Mouse (Mus musculus) CH12.LX (cell line): ENCODE data around the gene Dnm3. TPM values are rescaled to one million over a fixed set of nuclear protein-coding genes. Genes with fewer than 3 reads are reported as not detected.

Experiments used
- DNase-seq: peaks from one replicate; pipeline ENCODE4 v3.0.0-alpha.2; 2013; ENCODE audit errors: extremely low read depth
- H3K27ac ChIP-seq: 2 replicates; pipeline ENCODE4 v1.5.1; 2012; ENCODE audit warnings: low read depth, mild to moderate bottlenecking, control low read depth, moderate library complexity; ENCODE audit not compliant: insufficient read depth
- H3K27me3 ChIP-seq: replicated peaks from 2 replicates; pipeline ENCODE3; 2012; ENCODE audit warnings: inconsistent platforms
- H3K36me3 ChIP-seq, 2 experiments: replicated peaks in 1 of 2; 2 replicates each; pipeline versions ENCODE3 to v1.6.1; 2012; ENCODE audit warnings: inconsistent platforms in 1 of 2, low read length in 1 of 2, mild to moderate bottlenecking in 1 of 2, mixed read lengths in 1 of 2, moderate library complexity in 1 of 2; ENCODE audit not compliant: control insufficient read depth in 1 of 2, insufficient read depth in 1 of 2
- H3K4me1 ChIP-seq, 2 experiments: 2 replicates each; pipeline ENCODE4 v1.6.1; 2012; ENCODE audit warnings: inconsistent platforms in 1 of 2, moderate library complexity in 1 of 2; ENCODE audit not compliant: insufficient read depth in 2 of 2, control insufficient read depth in 1 of 2
- H3K4me2 ChIP-seq: 2 replicates; pipeline ENCODE4 v1.6.1; 2012; ENCODE audit warnings: low read depth, mild to moderate bottlenecking, control low read depth; ENCODE audit not compliant: poor library complexity, insufficient read depth, severe bottlenecking
- H3K4me3 ChIP-seq, 3 experiments: fragments of 150-350 bp in 1 of 3; sonication (generic) in 1 of 3; replicated peaks in 1 of 3; 2 replicates each; pipeline versions ENCODE3 to v1.5.1; 2011 to 2012; ENCODE audit warnings: low read depth in 2 of 3, low read length in 2 of 3, mild to moderate bottlenecking in 2 of 3, moderate library complexity in 2 of 3, control low read depth in 1 of 3, improper control_type of control experiment in 1 of 3, inconsistent platforms in 1 of 3, mixed read lengths in 1 of 3; ENCODE audit not compliant: poor library complexity in 1 of 3
- H3K79me2 ChIP-seq: replicated peaks from 2 replicates; pipeline ENCODE4 v1.6.1; 2012; ENCODE audit warnings: mild to moderate bottlenecking, moderate library complexity; ENCODE audit not compliant: control insufficient read depth, poor library complexity, insufficient read depth, severe bottlenecking; ENCODE audit errors: extremely low read depth
- H3K9ac ChIP-seq: 2 replicates; pipeline ENCODE4 v1.6.1; 2012; ENCODE audit warnings: low read depth, mild to moderate bottlenecking, control low read depth, moderate library complexity; ENCODE audit not compliant: insufficient read depth
- H3K9me3 ChIP-seq: replicated peaks from 2 replicates; pipeline ENCODE3; 2012; ENCODE audit warnings: low read length, inconsistent platforms, mixed read lengths
- BHLHE40 ChIP-seq: IDR thresholded peaks from 2 replicates; pipeline ENCODE4 v1.6.1; 2011; ENCODE audit warnings: mild to moderate bottlenecking, low read depth, low read length, improper control_type of control experiment
- CTCF ChIP-seq, 2 experiments: IDR thresholded peaks in 1 of 2; conservative IDR thresholded peaks in 1 of 2; 2 replicates each; pipeline ENCODE4 v1.5.1; 2011 to 2012; ENCODE audit warnings: low read depth in 2 of 2, low read length in 2 of 2, improper control_type of control experiment in 1 of 2, inconsistent platforms in 1 of 2, mild to moderate bottlenecking in 1 of 2, moderate library complexity in 1 of 2
- ELF1 ChIP-seq: IDR thresholded peaks from 2 replicates; pipeline ENCODE4 v1.6.1; 2014; ENCODE audit warnings: low read depth, mild to moderate bottlenecking, inconsistent platforms, low read length, improper control_type of control experiment
- EP300 ChIP-seq: IDR thresholded peaks from 2 replicates; pipeline ENCODE4 v1.6.1; 2011; ENCODE audit warnings: low read length, improper control_type of control experiment
- ETS1 ChIP-seq: conservative IDR thresholded peaks from 2 replicates; pipeline ENCODE4 v1.6.1; 2012; ENCODE audit warnings: low read depth, mild to moderate bottlenecking, inconsistent platforms, low read length, improper control_type of control experiment, moderate library complexity
- GABPA ChIP-seq: IDR thresholded peaks from 2 replicates; pipeline ENCODE4 v1.6.1; 2012; ENCODE audit warnings: low read depth, low read length, improper control_type of control experiment, inconsistent platforms; ENCODE audit not compliant: insufficient replicate concordance
- IRF4 ChIP-seq: IDR thresholded peaks from 2 replicates; pipeline ENCODE4 v1.6.1; 2014; ENCODE audit warnings: low read depth, mild to moderate bottlenecking, inconsistent platforms, low read length, improper control_type of control experiment
- JUND ChIP-seq: conservative IDR thresholded peaks from 2 replicates; pipeline ENCODE4 v1.6.1; 2011; ENCODE audit warnings: low read depth, low read length, improper control_type of control experiment
- MAX ChIP-seq: IDR thresholded peaks from 2 replicates; pipeline ENCODE4 v1.6.1; 2011; ENCODE audit warnings: low read length, improper control_type of control experiment
- MEF2A ChIP-seq: IDR thresholded peaks from 2 replicates; pipeline ENCODE4 v1.6.1; 2014; ENCODE audit warnings: low read depth, mild to moderate bottlenecking, inconsistent platforms, low read length, improper control_type of control experiment, borderline replicate concordance
- MXI1 ChIP-seq: IDR thresholded peaks from 2 replicates; pipeline ENCODE4 v1.6.1; 2011; ENCODE audit warnings: mild to moderate bottlenecking, low read depth, low read length, improper control_type of control experiment
- POLR2A ChIP-seq: IDR thresholded peaks from 2 replicates; pipeline ENCODE4 v1.6.1; 2011; ENCODE audit warnings: low read depth, mild to moderate bottlenecking, improper control_type of control experiment, low read length
- RCOR1 ChIP-seq: conservative IDR thresholded peaks from 2 replicates; pipeline ENCODE4 v1.6.1; 2012; ENCODE audit warnings: low read depth, mild to moderate bottlenecking, inconsistent platforms, low read length, improper control_type of control experiment
- SIN3A ChIP-seq: IDR thresholded peaks from 2 replicates; pipeline ENCODE4 v1.6.1; 2012; ENCODE audit warnings: low read length, improper control_type of control experiment, inconsistent platforms
- TCF12 ChIP-seq: IDR thresholded peaks from 2 replicates; pipeline ENCODE4 v1.6.1; 2014; ENCODE audit warnings: low read depth, mild to moderate bottlenecking, inconsistent platforms, low read length, improper control_type of control experiment
- UBTF ChIP-seq: IDR thresholded peaks from 2 replicates; pipeline ENCODE4 v1.6.1; 2012; ENCODE audit warnings: low read depth, mild to moderate bottlenecking, inconsistent platforms, low read length, improper control_type of control experiment, moderate library complexity
- USF1 ChIP-seq: IDR thresholded peaks from 2 replicates; pipeline ENCODE4 v1.6.1; 2014; ENCODE audit warnings: low read depth, mild to moderate bottlenecking, inconsistent platforms, low read length, improper control_type of control experiment
- USF2 ChIP-seq: conservative IDR thresholded peaks from 2 replicates; pipeline ENCODE4 v1.6.1; 2011; ENCODE audit warnings: low read depth, low read length, improper control_type of control experiment
- ZNF384 ChIP-seq: IDR thresholded peaks from 2 replicates; pipeline ENCODE4 v1.6.1; 2012; ENCODE audit warnings: low read depth, low read length, improper control_type of control experiment, inconsistent platforms
- dilution Hi-C: fragments of 300-500 bp; cut with MboI; formaldehyde crosslinking; loops from 2 replicates; pipeline ENCODE4 v1.14.3; 2020; ENCODE audit warnings: low sequenced_read_pairs; ENCODE audit not compliant: extremely low pct_unique_long_range_greater_than_20kb, extremely low pct_ligation_motif_present
- in situ Hi-C: fragments of 300-500 bp; cut with MboI; formaldehyde crosslinking; loops from 3 replicates; pipeline ENCODE4 v1.14.3; 2019; ENCODE audit warnings: low sequenced_read_pairs, low pct_ligation_motif_present, low pct_unique_long_range_greater_than_20kb, mixed read lengths
- polyA plus RNA-seq: library from polyadenylated mRNA; unstranded; fragments of >175 nt; gene quantifications from 2 replicates; pipeline ENCODE4 v1.2.1, GENCODE M21; 2012; ENCODE audit warnings: low read depth; ENCODE audit not compliant: insufficient read length
- total RNA-seq, 2 experiments: library from RNA; depleted of rRNA; stranded (reverse); fragments of 300-350 nt in 1 of 2; fragments of >200 nt in 1 of 2; gene quantifications; 2 replicates each; pipeline ENCODE4 v1.2.3; 2012 to 2014

Gene Dnm3
- total and polyA plus RNA-seq, 3 experiments, result 3.6 to 9.5 (median 6.9) TPM

GRCm38 (mm10) chr1:162188744-162189143, 289.1 kb downstream of the Dnm3 start (continued):
- TF ChIP-seq USF2 (no peak; the same call in 1 of the 2 replicates), TCF12 (peak; percentile 63; the same call in 1 of the 2 replicates), MXI1 (no peak), SIN3A (0 out of 2 replicates have a peak, but pooled peaks have one; percentile 3), USF1 (peak; percentile 39), EP300 (peak; percentile 82), MAX (peak; percentile 63; the same call in 1 of the 2 replicates), IRF4 (peak; percentile 89), CTCF (conservative IDR thresholded peaks at IDR 0.05 in 1 of 2, IDR thresholded peaks at IDR 0.05 in 1 of 2; ENCODE audit: low read depth in 2 of 2, low read length in 2 of 2) (no peak), RCOR1 (0 out of 2 replicates have a peak, but pooled peaks have one; percentile 24)

- H3K4me2 ChIP-seq, result peak overlapping the region; percentile 72
- dilution Hi-C loops, result no loop called here
- TF ChIP-seq ELF1, result no peak
- peak; percentile 75; the same call in 1 of the 2 replicates for TF ChIP-seq MEF2A
- peak; percentile 33 for TF ChIP-seq ETS1
- no peak for TF ChIP-seq JUND
- peak; percentile 63 for TF ChIP-seq SIN3A
- peak; percentile 61 for TF ChIP-seq BHLHE40
- TF ChIP-seq POLR2A, result no peak
- TF ChIP-seq MAX, result 0 out of 2 replicates have a peak, but pooled peaks have one; percentile 51
- no peak for TF ChIP-seq GABPA
- TF ChIP-seq RCOR1, result no peak
- no peak; the same call in none of the 2 replicates for TF ChIP-seq EP300
- no peak for TF ChIP-seq USF1
- TF ChIP-seq UBTF, result 0 out of 2 replicates have a peak, but pooled peaks have one; percentile 25
- TF ChIP-seq ZNF384, result no peak
- TF ChIP-seq MXI1, result no peak; the same call in none of the 2 replicates
- H3K27ac ChIP-seq, result peak overlapping the region; percentile 81
- H3K27me3 ChIP-seq, result no peaks in the 10 kb centered on the region
- H3K9ac ChIP-seq, result peak overlapping the region; percentile 58
- no peak for DNase-seq
- no peaks in the 10 kb centered on the region for H3K9me3 ChIP-seq
- peaks cover 9% of the 10 kb centered on the region for H3K79me2 ChIP-seq
- in situ Hi-C loops, result loop anchor here (10.0 kb wide), 2 partner anchors 127 to 183 kb away; no protein-coding TSS in a partner anchor
- H3K4me1 ChIP-seq, result peaks cover 30 to 67% of the 10 kb centered on the region in 2 experiments
- H3K4me3 ChIP-seq, result peak overlapping the region; percentile 40 to 55 (median 52)
- no peaks in the 10 kb centered on the region for H3K36me3 ChIP-seq
Measured at GRCm38 (mm10) chr1:162187352-162188120, 290.3 kb downstream of the Dnm3 start.
